Mouse (Mus musculus) kidney, adult 2 months (tissue): ENCODE results near the gene Spry2. TPM values are rescaled to one million over a fixed set of nuclear protein-coding genes. Genes with fewer than 3 reads are reported as not detected.
A peak's percentile ranks its signal among the peaks of the same experiment; 100 is the strongest.

Experiments used
- DNase-seq: peaks from one replicate; pipeline ENCODE4 v3.0.0; 2021
- H3K27ac ChIP-seq: fragments of 200-500 bp; 2 replicates; pipeline ENCODE4 v1.5.1; 2012; ENCODE audit warnings: low read depth, low read length, control low read depth, inconsistent platforms; ENCODE audit not compliant: insufficient read depth
- H3K27me3 ChIP-seq: fragments of 200-500 bp; replicated peaks from 2 replicates; pipeline ENCODE4 v1.6.1; 2012; ENCODE audit warnings: mild to moderate bottlenecking, moderate library complexity, low read length, inconsistent platforms; ENCODE audit not compliant: control insufficient read depth, insufficient read depth
- H3K36me3 ChIP-seq: fragments of 200-500 bp; 2 replicates; pipeline ENCODE4 v1.6.1; 2012; ENCODE audit warnings: mild to moderate bottlenecking, moderate library complexity, low read length, inconsistent platforms; ENCODE audit not compliant: control insufficient read depth, insufficient read depth
- H3K4me1 ChIP-seq: fragments of 200-500 bp; 2 replicates; pipeline ENCODE4 v1.6.1; 2011; ENCODE audit warnings: low read length; ENCODE audit not compliant: control insufficient read depth, insufficient read depth
- H3K4me3 ChIP-seq: fragments of 200-500 bp; 2 replicates; pipeline ENCODE4 v1.5.1; 2011; ENCODE audit warnings: mild to moderate bottlenecking, low read depth, low read length, control low read depth; ENCODE audit not compliant: insufficient read depth
- CTCF ChIP-seq: fragments of 200-500 bp; conservative IDR thresholded peaks from 2 replicates; pipeline ENCODE4 v1.5.1; 2011; ENCODE audit warnings: low read depth, mild to moderate bottlenecking, control low read depth, low read length, moderate library complexity, mixed read lengths; ENCODE audit not compliant: insufficient read depth, insufficient read length
- POLR2A ChIP-seq: fragments of 200-500 bp; IDR thresholded peaks from one replicate; pipeline ENCODE4 v1.6.1; 2011; ENCODE audit warnings: low read depth, low read length, control low read depth
- WGBS: fragments of 180-500 bp; shearing (Covaris S2); methylation state at CpG from one replicate; pipeline ENCODE4 v1.1.7; 2018; 5-methylcytosine and 5-hydroxymethylcytosine counted together
- polyA plus RNA-seq: library from polyadenylated mRNA; depleted of rRNA; stranded (reverse); fragments of >200 nt; gene quantifications from 2 replicates; pipeline ENCODE4 v1.2.3, GENCODE M21; 2012; rRNA removed

Spry2 gene
- 14.3 and 14.4 TPM in 2 replicates for polyA plus RNA-seq

DNA sequence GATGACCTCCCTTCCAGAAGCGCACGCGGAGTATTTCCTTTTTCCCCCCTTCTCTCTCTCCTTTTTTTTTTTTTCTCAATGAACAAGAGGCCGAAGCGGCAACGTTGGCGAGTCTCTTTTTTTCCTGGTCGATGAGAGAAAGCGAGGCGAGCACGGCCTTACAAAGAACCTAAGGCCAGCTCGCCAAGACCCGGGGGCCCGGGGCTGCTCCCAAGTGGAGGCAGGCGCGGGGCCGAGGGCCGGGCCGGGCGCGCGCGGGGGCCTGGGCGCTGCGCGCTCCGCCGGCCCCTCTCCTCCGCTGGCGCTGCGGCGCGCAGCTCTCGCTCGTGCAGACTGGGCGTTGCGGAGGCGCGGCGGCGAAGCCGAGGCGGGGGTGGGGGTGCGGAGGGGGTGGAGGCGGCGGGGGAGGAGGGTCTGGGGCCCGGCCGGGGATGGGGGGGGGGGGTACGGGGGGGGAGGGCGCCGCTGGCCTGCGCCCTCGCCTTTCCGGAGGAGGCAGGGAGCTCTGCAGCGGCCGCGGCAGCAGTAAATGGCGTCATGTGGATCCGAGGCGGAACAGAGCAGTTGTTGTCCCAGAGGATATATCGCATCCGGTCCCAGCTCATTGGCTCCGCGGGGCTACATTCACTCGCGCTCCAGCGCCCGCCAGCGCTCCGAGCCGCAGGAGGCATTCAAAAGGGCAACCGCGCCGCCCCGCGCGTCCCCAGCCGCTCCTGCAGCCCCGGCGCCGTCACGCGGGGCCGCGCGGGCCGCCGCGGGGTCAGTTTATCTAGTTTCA, at the start of gene Spry2:
TSS of gene Spry2 (minus strand) at position 29 of the 778 bp plus-strand sequence.
- TF ChIP-seq POLR2A (peak; percentile 72), CTCF (no peak)
- Histone ChIP-seq H3K27me3 (no peaks in the 10 kb centered on the region), H3K4me3 (peak within 1 kb of the TSS; percentile 93), H3K27ac (peak within 1 kb of the TSS; percentile 74), H3K4me1 (no peaks in the 10 kb centered on the region; the same call in 1 of the 2 replicates), H3K36me3 (no peaks in the 10 kb centered on the region)
- WGBS: under 1% methylated on average over 77 of the region's 89 CpGs
- DNase-seq: peak; percentile 98

DNA sequence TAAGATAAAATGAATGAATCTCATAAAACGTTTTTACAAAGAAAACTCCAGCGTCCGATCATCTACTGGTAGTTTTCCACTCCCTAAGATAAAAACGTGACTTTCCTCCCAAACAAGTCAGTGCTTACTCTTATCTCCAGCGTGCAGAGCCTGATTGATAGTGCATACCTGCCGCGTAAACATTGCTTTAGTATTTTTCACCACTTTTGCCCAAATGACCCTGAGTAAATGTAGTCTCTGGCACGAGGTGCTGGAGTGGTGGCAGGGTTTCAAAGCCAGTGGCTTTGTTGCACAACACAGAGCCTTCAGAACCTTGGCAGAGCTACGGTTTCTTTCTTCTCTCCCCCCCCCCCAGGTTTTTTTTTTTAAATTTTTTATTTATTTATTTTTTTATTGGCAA, 44.7 kb upstream of the Spry2 start:
- H3K4me1 ChIP-seq: no peaks in the 10 kb centered on the region
- no peaks in the 10 kb centered on the region for H3K36me3 ChIP-seq
- H3K4me3 ChIP-seq: no peak overlapping the region
- no peaks in the 10 kb centered on the region for H3K27me3 ChIP-seq
- no peak for DNase-seq
- H3K27ac ChIP-seq: no peak overlapping the region
- TF ChIP-seq POLR2A (no peak), CTCF (no peak)
- WGBS: 69% methylated on average over 9 of the region's 9 CpGs

GRCm38 (mm10) chr14:105926726-105927125, 30.1 kb upstream of the Spry2 start:
- Histone ChIP-seq H3K27me3 (no peaks in the 10 kb centered on the region), H3K4me3 (no peak overlapping the region), H3K4me1 (no peaks in the 10 kb centered on the region), H3K36me3 (no peaks in the 10 kb centered on the region), H3K27ac (no peak overlapping the region)
- DNase-seq: no peak
- no peak for TF ChIP-seq POLR2A
- TF ChIP-seq CTCF: no peak
- 47% methylated on average over 9 of the region's 9 CpGs for WGBS

DNA sequence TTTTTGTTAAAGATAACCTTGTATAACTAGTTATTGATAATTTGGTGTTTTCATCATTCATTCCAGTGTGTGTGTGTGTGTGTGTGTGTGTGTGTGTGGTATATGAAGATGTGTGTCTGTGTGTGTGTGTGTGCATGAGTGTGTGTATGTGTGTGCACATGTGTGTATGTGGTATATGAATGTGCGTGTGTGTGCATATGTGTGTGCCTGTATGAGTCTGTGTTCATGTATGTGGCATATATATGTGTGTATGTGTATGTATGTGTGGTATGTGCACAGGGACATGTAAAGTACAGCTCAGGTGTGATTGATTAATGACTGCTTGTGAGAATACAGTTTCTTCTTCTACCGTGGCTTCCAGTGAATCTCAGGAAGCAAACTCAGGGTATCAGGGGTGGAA, 28.7 kb upstream of the Spry2 start:
- H3K27ac ChIP-seq: no peak overlapping the region
- no peaks in the 10 kb centered on the region for H3K27me3 ChIP-seq
- no peaks in the 10 kb centered on the region for H3K4me1 ChIP-seq
- WGBS: 79% methylated on average over 2 of the region's 2 CpGs
- H3K36me3 ChIP-seq: no peaks in the 10 kb centered on the region
- DNase-seq: no peak
- H3K4me3 ChIP-seq: no peak overlapping the region
- no peak for TF ChIP-seq CTCF
- no peak for TF ChIP-seq POLR2A

DNA sequence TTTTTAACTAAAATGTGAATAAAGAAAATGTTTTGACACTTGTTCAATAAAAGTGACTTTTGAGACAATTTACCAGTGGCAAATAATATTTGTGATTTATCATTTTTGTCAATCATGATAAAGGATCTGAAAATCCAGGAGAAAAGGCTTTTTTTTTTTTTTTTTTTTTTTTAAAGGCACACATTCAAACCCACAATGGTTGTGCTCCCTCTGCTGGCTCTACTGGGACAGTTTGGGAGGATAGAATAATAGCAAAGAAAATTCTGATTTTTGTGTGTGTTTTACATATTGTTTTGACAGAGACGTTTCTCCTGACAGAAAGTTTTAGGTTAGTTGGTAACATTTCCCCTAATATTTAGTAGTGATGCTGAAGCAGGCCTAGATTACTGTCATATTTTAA, 28.1 kb upstream of the Spry2 start:
- no peak overlapping the region for H3K27ac ChIP-seq
- peak; percentile 31 for DNase-seq
- WGBS: 32% methylated on average over 1 of the region's 1 CpGs
- no peaks in the 10 kb centered on the region for H3K36me3 ChIP-seq
- no peaks in the 10 kb centered on the region for H3K27me3 ChIP-seq
- TF ChIP-seq POLR2A: no peak
- TF ChIP-seq CTCF: no peak
- no peaks in the 10 kb centered on the region for H3K4me1 ChIP-seq
- H3K4me3 ChIP-seq: no peak overlapping the region

DNA sequence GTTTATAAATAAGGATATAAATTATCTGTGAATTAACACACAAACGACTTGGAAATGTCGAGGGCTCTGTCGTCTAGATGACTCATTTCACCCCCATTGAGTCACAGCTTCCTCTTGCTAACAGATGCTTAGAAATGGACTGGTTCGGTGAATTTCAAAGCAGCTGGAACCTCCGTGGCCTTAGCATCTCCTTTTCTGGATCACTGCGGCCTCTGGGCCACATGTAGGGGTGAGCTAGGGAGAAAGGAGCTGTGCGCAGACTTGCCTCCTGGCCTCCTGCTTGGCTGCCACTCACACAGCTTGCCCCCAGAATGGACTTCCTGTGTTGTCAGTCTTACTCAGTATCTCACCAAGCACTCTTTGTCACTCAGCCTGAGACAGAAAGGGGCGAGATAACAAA, 26.3 kb upstream of the Spry2 start:
- Histone ChIP-seq H3K27ac (no peak overlapping the region), H3K4me1 (no peaks in the 10 kb centered on the region), H3K36me3 (no peaks in the 10 kb centered on the region), H3K27me3 (no peaks in the 10 kb centered on the region), H3K4me3 (no peak overlapping the region)
- WGBS: 27% methylated on average over 8 of the region's 8 CpGs
- TF ChIP-seq POLR2A: no peak
- peak; percentile 12 for DNase-seq

GRCm38 (mm10) chr14:105922427-105922826, 25.8 kb upstream of the Spry2 start:
- Histone ChIP-seq H3K36me3 (no peaks in the 10 kb centered on the region), H3K4me1 (no peaks in the 10 kb centered on the region), H3K27ac (no peak overlapping the region), H3K27me3 (no peaks in the 10 kb centered on the region), H3K4me3 (no peak overlapping the region)
- WGBS: 26% methylated on average over 5 of the region's 5 CpGs
- TF ChIP-seq CTCF (no peak), POLR2A (no peak)
- DNase-seq: no peak

DNA sequence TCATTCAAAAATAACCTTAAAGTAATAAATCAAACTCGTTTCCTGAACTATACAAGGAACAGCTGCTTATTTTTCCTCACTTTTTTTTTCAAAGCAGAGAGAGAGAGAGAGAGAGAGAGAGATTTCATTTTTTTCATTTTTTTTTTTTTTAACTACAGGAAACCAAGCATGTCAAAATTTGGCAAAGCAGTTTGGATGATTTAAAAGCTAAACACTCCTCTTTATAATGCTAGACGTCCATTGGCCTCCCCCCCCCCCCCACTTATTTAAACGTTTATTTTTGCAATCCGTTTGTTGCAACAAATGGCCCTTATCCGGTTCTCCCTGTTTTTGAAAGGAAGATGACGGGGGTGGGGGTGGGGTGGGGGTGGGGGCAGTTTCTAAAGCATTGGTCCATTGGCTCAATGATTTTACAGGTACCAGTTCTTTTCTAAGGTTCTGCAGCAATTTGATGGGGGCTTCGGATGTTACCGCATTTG, 24.6 kb upstream of the Spry2 start:
- H3K4me3 ChIP-seq: no peak overlapping the region
- DNase-seq: peak; percentile 27
- WGBS: 10% methylated on average over 8 of the region's 8 CpGs
- no peaks in the 10 kb centered on the region for H3K4me1 ChIP-seq
- TF ChIP-seq POLR2A: no peak
- no peak for TF ChIP-seq CTCF
- no peaks in the 10 kb centered on the region for H3K36me3 ChIP-seq
- no peaks in the 10 kb centered on the region; the same call in 1 of the 2 replicates for H3K27me3 ChIP-seq
- H3K27ac ChIP-seq: no peak overlapping the region
